Mouse (Mus musculus) small intestine, adult 2 months (tissue): Measurements from ENCODE around the gene Fscb. TPM values are rescaled to one million over a fixed set of nuclear protein-coding genes. Genes with fewer than 3 reads are reported as not detected.

Source experiments
- H3K27ac ChIP-seq: fragments of 200-500 bp; 2 replicates; pipeline ENCODE4 v1.5.1; 2012; ENCODE audit warnings: low read depth, low read length, control low read depth, inconsistent platforms; ENCODE audit not compliant: insufficient read depth
- H3K27me3 ChIP-seq: fragments of 200-500 bp; 2 replicates; pipeline ENCODE4 v1.6.1; 2012; ENCODE audit warnings: mild to moderate bottlenecking, moderate library complexity, low read length, inconsistent platforms; ENCODE audit not compliant: control insufficient read depth, insufficient read depth
- H3K36me3 ChIP-seq: fragments of 200-500 bp; 2 replicates; pipeline ENCODE4 v1.6.1; 2012; ENCODE audit warnings: mild to moderate bottlenecking, low read length, control low read depth, inconsistent platforms; ENCODE audit not compliant: control insufficient read depth, insufficient read depth
- H3K4me1 ChIP-seq: fragments of 200-500 bp; 2 replicates; pipeline ENCODE4 v1.6.1; 2012; ENCODE audit warnings: low read length, inconsistent platforms, mixed read lengths; ENCODE audit not compliant: control insufficient read depth, insufficient read depth, insufficient read length
- H3K4me3 ChIP-seq: fragments of 200-500 bp; 2 replicates; pipeline ENCODE4 v1.5.1; 2012; ENCODE audit warnings: low read depth, mild to moderate bottlenecking, control low read depth, inconsistent platforms, low read length, moderate library complexity
- CTCF ChIP-seq: fragments of 200-500 bp; IDR thresholded peaks from 2 replicates; pipeline ENCODE4 v1.5.1; 2012; ENCODE audit warnings: low read depth, mild to moderate bottlenecking, control low read depth, inconsistent platforms, low read length, moderate library complexity, mixed read lengths; ENCODE audit not compliant: insufficient replicate concordance, insufficient read length; ENCODE audit errors: extremely low read depth
- POLR2A ChIP-seq: fragments of 200-500 bp; IDR thresholded peaks from 2 replicates; pipeline ENCODE4 v1.6.1; 2012; ENCODE audit warnings: low read depth, mild to moderate bottlenecking, control low read depth, inconsistent platforms, low read length, moderate library complexity
- WGBS: fragments of 180-500 bp; shearing (Covaris S2); methylation state at CpG from one replicate; pipeline ENCODE4 v1.1.7; 2018; 5-methylcytosine and 5-hydroxymethylcytosine counted together
- polyA plus RNA-seq: library from polyadenylated mRNA; depleted of rRNA; stranded (reverse); fragments of >200 nt; gene quantifications from 2 replicates; pipeline ENCODE4 v1.2.3, GENCODE M21; 2012

Fscb gene
- polyA plus RNA-seq, 1 experiment: not detected

GRCm38 (mm10) chr12:64436675-64437074 lies 37.8 kb downstream of the Fscb start:
- Histone ChIP-seq H3K4me3 (no peak overlapping the region), H3K27ac (no peak overlapping the region), H3K27me3 (no peaks in the 10 kb centered on the region), H3K36me3 (no peaks in the 10 kb centered on the region), H3K4me1 (no peaks in the 10 kb centered on the region)
- WGBS: 38% methylated on average over 2 of the region's 2 CpGs
- TF ChIP-seq CTCF: no peak
- no peak for TF ChIP-seq POLR2A
